Mouse (Mus musculus) frontal cortex, postnatal 10 days (tissue): ENCODE results near the gene Socs2.

Experiments used
- DNase-seq, 2 experiments: peaks; one replicate each; pipeline ENCODE4 v3.0.0; 2022; ENCODE audit warnings: low spot score in 2 of 2, mixed read lengths in 1 of 2

Gene Socs2

GRCm38 (mm10) chr10:95420284-95420683 lies 3.3 kb upstream of the Socs2 start:
- no peak for DNase-seq

GRCm38 (mm10) chr10:95419726-95420125 lies 2.7 kb upstream of the Socs2 start:
- DNase-seq: no peak

- DNase-seq: no peak
Measured at GRCm38 (mm10) chr10:95418631-95419030, 1.7 kb upstream of the Socs2 start.

GRCm38 (mm10) chr10:95417496-95418236 lies 686 bp upstream of the Socs2 start:
- peak; percentile 42 to 62 for DNase-seq

GRCm38 (mm10) chr10:95416361-95416684 lies 657 bp downstream of the Socs2 start:
- peak in 1 of 2 experiments; percentile 16 for DNase-seq

- peak; percentile 33 to 60 for DNase-seq
Measured at GRCm38 (mm10) chr10:95415533-95416360, 1.2 kb downstream of the Socs2 start.

GRCm38 (mm10) chr10:95415159-95415532 lies 1.8 kb downstream of the Socs2 start:
- no peak for DNase-seq

GRCm38 (mm10) chr10:95414316-95415158 lies 2.4 kb downstream of the Socs2 start:
- peak; percentile 16 to 32 for DNase-seq

GRCm38 (mm10) chr10:95411139-95411538 lies 5.8 kb downstream of the Socs2 start:
- DNase-seq: no peak

- DNase-seq: no peak
Measured at GRCm38 (mm10) chr10:95410709-95411108, 6.3 kb downstream of the Socs2 start.

- no peak for DNase-seq
Measured at GRCm38 (mm10) chr10:95410209-95410608, 6.8 kb downstream of the Socs2 start.

GRCm38 (mm10) chr10:95409149-95409548 lies 7.8 kb downstream of the Socs2 start:
- no peak for DNase-seq

- DNase-seq: no peak
Measured at GRCm38 (mm10) chr10:95408487-95408886, 8.5 kb downstream of the Socs2 start.

- no peak for DNase-seq
Measured at GRCm38 (mm10) chr10:95407541-95408160, 9.3 kb downstream of the Socs2 start.

GRCm38 (mm10) chr10:95404774-95405173 lies 12.2 kb downstream of the Socs2 start:
- DNase-seq: no peak

- DNase-seq: no peak
Measured at GRCm38 (mm10) chr10:95399689-95400354, 17.2 kb downstream of the Socs2 start.

GRCm38 (mm10) chr10:95398489-95398888 lies 18.5 kb downstream of the Socs2 start:
- no peak for DNase-seq

- DNase-seq: no peak
Measured at GRCm38 (mm10) chr10:95397191-95397835, 19.7 kb downstream of the Socs2 start.

GRCm38 (mm10) chr10:95396356-95396755 lies 20.6 kb downstream of the Socs2 start:
- no peak for DNase-seq
